Mouse (Mus musculus) thymus, adult 18-20 months (tissue): ENCODE measurements around the gene Fbxo28.
A peak's percentile ranks its signal among the peaks of the same experiment; 100 is the strongest.

Experiments used
- DNase-seq, 2 experiments: peaks; one replicate each; pipeline ENCODE4 v3.0.0; 2022; ENCODE audit warnings: mixed read lengths in 2 of 2

Fbxo28 gene

GRCm38 (mm10) chr1:182340821-182341781 lies at the start of gene Fbxo28:
Gene Fbxo28 (minus strand): TSS chr1:182341629.
- peak; percentile 68 to 78 for DNase-seq

- no peak for DNase-seq
Measured at GRCm38 (mm10) chr1:182388729-182389128, 47.3 kb upstream of the Fbxo28 start.

GRCm38 (mm10) chr1:182386449-182386848 lies 45.0 kb upstream of the Fbxo28 start:
- no peak for DNase-seq

- DNase-seq = no peak
Measured at GRCm38 (mm10) chr1:182383096-182383495, 41.7 kb upstream of the Fbxo28 start.

GRCm38 (mm10) chr1:182381327-182381726 lies 39.9 kb upstream of the Fbxo28 start:
- no peak for DNase-seq

GRCm38 (mm10) chr1:182380683-182381082 lies 39.3 kb upstream of the Fbxo28 start:
- DNase-seq = no peak

GRCm38 (mm10) chr1:182378876-182379275 lies 37.4 kb upstream of the Fbxo28 start:
- no peak for DNase-seq

- no peak for DNase-seq
Measured at GRCm38 (mm10) chr1:182378205-182378835, 36.9 kb upstream of the Fbxo28 start.

GRCm38 (mm10) chr1:182377519-182377918 lies 36.1 kb upstream of the Fbxo28 start:
- DNase-seq = no peak

GRCm38 (mm10) chr1:182376826-182377225 lies 35.4 kb upstream of the Fbxo28 start:
- no peak for DNase-seq

GRCm38 (mm10) chr1:182376221-182376620 lies 34.8 kb upstream of the Fbxo28 start:
- DNase-seq = no peak

- no peak for DNase-seq
Measured at GRCm38 (mm10) chr1:182371891-182372290, 30.5 kb upstream of the Fbxo28 start.

GRCm38 (mm10) chr1:182369435-182369834 lies 28.0 kb upstream of the Fbxo28 start:
- no peak for DNase-seq

- DNase-seq = no peak
Measured at GRCm38 (mm10) chr1:182368782-182369181, 27.4 kb upstream of the Fbxo28 start.

- no peak for DNase-seq
Measured at GRCm38 (mm10) chr1:182368309-182368708, 26.9 kb upstream of the Fbxo28 start.

- DNase-seq = no peak
Measured at GRCm38 (mm10) chr1:182363683-182364404, 22.4 kb upstream of the Fbxo28 start.

GRCm38 (mm10) chr1:182362703-182363102 lies 21.3 kb upstream of the Fbxo28 start:
- DNase-seq = no peak

- peak in 1 of 2 experiments; percentile 39 for DNase-seq
Measured at GRCm38 (mm10) chr1:182358133-182358532, 16.7 kb upstream of the Fbxo28 start.

GRCm38 (mm10) chr1:182354504-182355147 lies 13.2 kb upstream of the Fbxo28 start:
- DNase-seq = peak; percentile 54 to 69

GRCm38 (mm10) chr1:182349557-182349956 lies 8.1 kb upstream of the Fbxo28 start:
- DNase-seq = no peak

- DNase-seq = no peak
Measured at GRCm38 (mm10) chr1:182346491-182346890, 5.1 kb upstream of the Fbxo28 start.

- DNase-seq = no peak
Measured at GRCm38 (mm10) chr1:182345857-182346256, 4.4 kb upstream of the Fbxo28 start.

GRCm38 (mm10) chr1:182341993-182342392 lies 564 bp upstream of the Fbxo28 start:
- no peak for DNase-seq
